Mouse (Mus musculus) heart, postnatal 0 days (tissue): ENCODE results near the gene Magi1.

ENCODE experiments used
- CTCF ChIP-seq: IDR thresholded peaks from 2 replicates; pipeline ENCODE4 v1.5.1; 2016; ENCODE audit warnings: antibody characterized with exemption, control low read depth, low read depth
- EP300 ChIP-seq: IDR thresholded peaks from 2 replicates; pipeline ENCODE4 v1.6.1; 2016; ENCODE audit warnings: antibody characterized with exemption, low read depth

DNA sequence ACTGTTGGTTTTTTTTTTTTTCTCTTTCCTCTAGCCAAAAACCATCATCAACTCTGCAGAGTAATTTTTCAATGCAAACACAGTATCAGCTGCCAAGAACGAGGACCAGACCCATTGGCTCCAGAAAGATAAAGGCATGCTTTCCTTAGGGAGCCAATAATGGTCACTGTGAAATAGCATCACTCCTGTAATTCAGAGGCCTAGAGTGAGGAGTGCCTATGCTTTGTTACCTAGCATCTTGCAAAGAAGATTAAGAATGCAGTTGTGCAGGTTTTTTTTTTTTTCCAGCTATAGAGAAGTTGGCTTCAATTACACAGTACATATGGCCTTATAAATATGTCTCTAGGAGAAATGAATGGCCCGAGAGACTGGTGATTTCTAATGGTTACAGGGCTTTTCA lies 560.5 kb downstream of the Magi1 start:
- TF ChIP-seq CTCF (no peak), EP300 (no peak)
